Mouse (Mus musculus) testis, postnatal 10 days (tissue): Measurements from ENCODE around the gene Atp6ap2.
"Not testable (repeated sequence)": the region's sequence is repeated elsewhere in the genome, so short reads cannot be mapped to it uniquely, and the experiment has no call there.

Source experiments
- DNase-seq: peaks from one replicate; pipeline ENCODE4 v3.0.0; 2021; ENCODE audit warnings: low spot score

Atp6ap2 gene

GRCm38 (mm10) chrX:12587192-12587957 is at the start of gene Atp6ap2:
TSS of gene Atp6ap2 (plus strand) at chrX:12587801.
- DNase-seq: peak; percentile 89

GRCm38 (mm10) chrX:12544417-12544816 is 43.2 kb upstream of the Atp6ap2 start:
- DNase-seq: no peak

GRCm38 (mm10) chrX:12557086-12557485 is 30.5 kb upstream of the Atp6ap2 start:
- no peak for DNase-seq

- no peak for DNase-seq
These were observed 16.2 kb upstream of the Atp6ap2 start for GRCm38 (mm10) chrX:12571407-12571806.

GRCm38 (mm10) chrX:12577936-12578335 is 9.7 kb upstream of the Atp6ap2 start:
- DNase-seq: no peak

GRCm38 (mm10) chrX:12578339-12578868 is 9.2 kb upstream of the Atp6ap2 start:
- DNase-seq: no peak

- no peak for DNase-seq
These were observed 4.3 kb upstream of the Atp6ap2 start for GRCm38 (mm10) chrX:12583261-12583660.

GRCm38 (mm10) chrX:12587958-12588355 is 356 bp downstream of the Atp6ap2 start:
- DNase-seq: no peak

GRCm38 (mm10) chrX:12591401-12591943 is 3.9 kb downstream of the Atp6ap2 start:
- no peak for DNase-seq

GRCm38 (mm10) chrX:12592011-12592410 is 4.4 kb downstream of the Atp6ap2 start:
- DNase-seq: no peak

- DNase-seq: no peak
These were observed 6.2 kb downstream of the Atp6ap2 start for GRCm38 (mm10) chrX:12593824-12594223.

GRCm38 (mm10) chrX:12610541-12610940 is 22.9 kb downstream of the Atp6ap2 start:
- DNase-seq: not testable (repeated sequence)

GRCm38 (mm10) chrX:12611211-12611610 is 23.6 kb downstream of the Atp6ap2 start:
- no peak for DNase-seq

- DNase-seq: not testable (repeated sequence)
These were observed 24.8 kb downstream of the Atp6ap2 start for GRCm38 (mm10) chrX:12612360-12612759.

- no peak for DNase-seq
These were observed 37.5 kb downstream of the Atp6ap2 start for GRCm38 (mm10) chrX:12625131-12625530.

- DNase-seq: no peak
These were observed 57.4 kb downstream of the Atp6ap2 start for GRCm38 (mm10) chrX:12644976-12645375.

- no peak for DNase-seq
These were observed 58.1 kb downstream of the Atp6ap2 start for GRCm38 (mm10) chrX:12645531-12646304.

- DNase-seq: no peak
These were observed 64.3 kb downstream of the Atp6ap2 start for GRCm38 (mm10) chrX:12651906-12652305.

GRCm38 (mm10) chrX:12653879-12654278 is 66.3 kb downstream of the Atp6ap2 start:
- no peak for DNase-seq
